Mouse (Mus musculus): ENCODE data around the gene Slc25a31.

Slc25a31 gene

GRCm38 (mm10) chr3:40708655-40709054, at the start of gene Slc25a31:
Gene Slc25a31 (plus strand): TSS chr3:40708855.
- DNase-seq (ENCODE audit: low spot score), result no peak

DNA sequence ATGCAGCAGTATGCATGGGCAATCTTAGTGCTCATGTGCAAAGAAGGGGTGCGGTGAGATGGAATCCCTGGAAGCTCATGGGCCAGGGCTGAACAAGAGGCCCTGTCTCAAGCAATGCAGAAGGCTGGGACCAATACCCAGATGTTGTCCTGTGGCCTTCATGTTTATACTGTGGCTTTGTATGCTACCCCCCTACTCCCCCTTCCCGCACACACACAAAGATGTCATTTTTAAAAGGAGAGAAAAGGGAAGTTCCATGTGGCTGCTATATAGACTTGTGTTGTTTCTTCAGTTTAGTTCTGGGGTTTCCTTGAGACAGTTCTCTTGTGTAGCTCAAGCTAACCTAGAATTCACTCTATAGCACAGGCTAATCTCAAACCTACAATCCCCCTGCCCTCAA, 48.4 kb upstream of the Slc25a31 start:
- DNase-seq (ENCODE audit: low spot score), result no peak

DNA sequence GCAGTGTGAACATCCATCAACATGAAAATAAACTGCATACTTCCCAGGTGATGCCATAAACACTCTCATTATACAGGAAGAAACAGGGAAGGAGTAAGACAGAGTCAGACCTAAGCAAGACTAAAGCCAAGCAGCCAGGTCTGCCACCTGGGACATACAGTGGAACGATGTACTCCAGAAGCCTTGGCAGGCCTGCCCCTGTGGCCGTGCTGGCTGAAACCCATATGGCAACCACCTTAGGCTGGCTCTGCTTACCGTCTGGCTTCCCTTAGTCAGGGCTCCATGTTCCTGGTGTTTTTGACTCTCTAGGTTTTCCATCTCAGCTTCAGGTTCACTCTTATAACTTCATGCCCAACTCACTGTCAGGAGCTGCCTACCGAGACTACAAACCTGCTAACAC, 42.5 kb upstream of the Slc25a31 start:
- DNase-seq (ENCODE audit: low spot score), result no peak

GRCm38 (mm10) chr3:40666861-40667719, 41.6 kb upstream of the Slc25a31 start:
- no peak for DNase-seq (ENCODE audit: low spot score)

- DNase-seq (ENCODE audit: low spot score), result no peak
These were observed 39.8 kb upstream of the Slc25a31 start for GRCm38 (mm10) chr3:40668889-40669288.

DNA sequence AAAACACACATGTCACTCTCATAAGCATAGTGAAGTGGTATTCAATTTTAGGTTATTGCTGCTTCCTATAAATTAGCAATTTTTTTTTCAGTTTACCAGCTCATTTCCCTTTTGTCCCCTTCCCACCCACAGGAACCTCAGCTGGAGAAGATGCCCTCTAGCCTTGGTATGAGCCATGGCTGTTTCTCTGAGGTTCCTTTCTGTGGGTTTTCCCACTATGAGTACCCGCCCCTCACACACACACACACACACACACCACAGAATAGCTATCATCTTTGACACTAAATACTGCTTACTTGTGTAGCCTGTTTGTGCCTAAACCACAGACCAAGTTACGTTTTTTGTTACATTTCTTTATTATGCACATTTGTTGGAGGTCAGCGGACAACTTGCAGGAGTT, 39.3 kb upstream of the Slc25a31 start:
- DNase-seq (ENCODE audit: low spot score), result no peak

DNA sequence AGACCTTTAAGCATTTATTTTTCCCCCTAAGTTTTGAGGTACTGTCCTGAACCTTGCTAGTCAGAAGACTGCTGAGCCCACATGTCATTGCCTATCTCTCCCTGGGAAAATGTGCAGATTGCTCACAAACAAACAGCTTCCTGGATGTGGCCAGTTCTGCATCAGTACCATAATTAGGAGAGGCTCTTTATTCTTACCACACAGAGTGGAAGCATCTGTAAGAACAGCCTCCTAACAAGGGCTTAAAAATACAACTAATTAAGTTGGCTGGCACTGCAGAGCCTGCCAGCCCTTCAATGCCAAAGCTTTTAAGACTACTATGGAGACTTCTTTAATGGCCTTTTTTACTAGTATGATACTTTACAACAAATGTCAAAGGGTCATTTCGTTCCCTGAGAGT, 35.1 kb upstream of the Slc25a31 start:
- no peak for DNase-seq (ENCODE audit: low spot score)

DNA sequence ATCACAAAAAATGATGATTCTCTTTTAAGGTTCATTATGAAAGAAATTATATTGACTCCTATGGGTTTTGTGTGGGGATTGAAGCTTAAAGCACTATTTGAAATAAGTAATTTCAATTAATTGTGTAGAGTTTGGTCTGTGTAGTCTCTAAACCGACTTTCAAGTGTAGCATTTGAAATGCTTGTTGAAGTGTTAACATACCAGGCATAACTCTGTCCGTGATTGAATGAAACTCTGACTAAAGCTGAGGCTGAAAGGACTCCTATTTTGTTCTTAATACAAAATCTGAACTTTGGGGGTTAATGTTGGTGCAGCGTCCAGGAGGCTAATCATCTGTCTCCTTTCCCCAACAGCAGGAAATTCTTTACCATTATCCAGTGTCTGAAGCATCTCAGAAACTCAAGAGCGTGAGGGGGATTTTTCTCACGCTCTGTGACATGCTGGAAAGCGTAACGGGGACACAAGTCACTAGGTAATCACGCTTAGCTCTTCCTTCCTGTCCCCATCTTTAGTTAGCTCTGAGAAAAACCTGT, 33.7 kb upstream of the Slc25a31 start:
- no peak for DNase-seq (ENCODE audit: low spot score)

DNA sequence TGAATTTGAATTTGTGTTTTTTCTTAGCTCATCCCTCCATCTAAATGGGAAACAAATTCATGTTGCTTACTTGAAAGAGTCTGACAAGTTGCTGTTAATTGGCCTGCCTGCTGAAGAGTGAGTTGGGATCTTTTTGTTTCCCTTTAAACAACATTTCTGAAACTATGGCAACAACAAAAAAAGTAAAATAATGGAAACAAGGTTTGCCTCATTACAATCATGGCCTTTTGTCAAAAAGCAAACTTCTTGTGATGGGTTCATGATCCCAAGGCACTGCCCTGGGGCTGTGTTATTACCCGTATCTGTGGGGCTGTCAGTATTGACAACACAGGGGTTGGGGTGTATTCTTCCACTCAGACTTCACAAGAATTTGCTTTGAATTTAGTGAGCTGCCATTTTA, 29.8 kb upstream of the Slc25a31 start:
- DNase-seq (ENCODE audit: low spot score), result no peak

DNA sequence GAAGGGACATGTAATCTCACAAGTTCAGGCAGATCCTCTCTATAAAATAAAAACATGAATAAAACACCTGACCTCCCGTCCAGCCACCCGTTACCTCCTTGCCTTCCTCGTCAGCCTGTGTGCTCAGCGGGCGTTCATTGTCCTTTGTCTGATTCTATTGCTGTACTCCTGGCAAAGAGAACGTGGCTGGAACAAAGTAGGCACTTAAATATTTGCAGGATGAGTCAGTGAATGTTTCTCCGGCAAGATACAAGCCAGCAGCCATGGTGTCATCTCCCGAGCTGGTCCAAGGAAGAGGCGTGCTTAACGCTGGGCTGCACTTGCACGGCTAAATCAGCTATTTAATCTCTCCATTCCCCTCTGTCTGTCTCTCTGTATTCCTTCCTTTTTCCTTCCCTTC, 26.3 kb upstream of the Slc25a31 start:
- DNase-seq (ENCODE audit: low spot score), result peak; percentile 28

DNA sequence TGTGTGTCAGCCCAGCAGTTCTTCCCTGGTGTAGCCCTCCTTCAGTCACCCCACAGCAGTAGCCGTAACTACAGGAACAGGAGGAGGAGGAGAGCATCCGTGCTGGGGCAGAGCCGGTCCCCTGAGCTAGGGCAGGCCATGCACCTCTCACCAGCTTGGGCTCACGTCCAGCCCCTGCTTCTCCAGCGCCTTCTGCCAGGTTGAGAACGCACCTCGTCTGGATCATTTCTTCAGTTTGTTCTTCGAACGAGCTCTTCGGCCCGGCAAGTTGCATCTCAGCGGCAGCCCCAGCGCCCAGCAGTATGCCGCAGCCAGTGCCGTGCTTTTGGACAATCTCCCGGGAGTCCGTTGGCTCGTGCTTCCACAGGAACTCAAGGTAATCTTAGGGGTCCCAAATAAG, 25.5 kb upstream of the Slc25a31 start:
- DNase-seq (ENCODE audit: low spot score), result no peak

DNA sequence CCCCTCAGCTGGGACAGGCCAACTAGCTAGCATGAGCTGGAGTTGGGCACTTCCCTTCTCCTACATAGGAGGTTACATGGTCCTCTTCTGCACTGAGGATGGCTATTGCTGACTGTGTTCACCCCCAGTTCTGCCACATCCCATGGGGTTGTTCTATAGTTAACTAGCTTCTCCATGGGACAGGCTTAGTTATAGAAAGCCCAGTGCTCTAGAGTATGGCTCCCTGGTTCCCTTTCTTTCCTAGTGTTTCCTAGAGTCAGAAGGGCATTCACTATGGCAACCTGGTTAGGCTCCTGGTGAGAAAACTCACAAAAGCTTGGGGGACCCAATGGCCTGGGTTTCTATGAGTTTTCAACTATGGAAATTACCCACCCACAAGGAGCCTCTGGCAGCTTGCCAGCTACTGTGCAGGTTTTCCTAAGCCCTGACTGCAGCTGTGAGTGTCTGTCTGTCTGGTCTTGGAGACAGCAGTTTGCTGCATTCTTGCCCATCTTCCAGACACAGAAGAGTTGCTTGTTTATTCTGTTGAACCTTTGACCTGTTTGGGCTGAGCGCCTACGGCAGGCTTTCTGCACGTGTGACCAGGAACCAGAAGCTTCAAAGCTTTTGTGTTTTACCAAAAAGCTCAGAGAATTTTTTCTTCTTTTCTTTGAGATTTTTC, 22.7 kb upstream of the Slc25a31 start:
- DNase-seq (ENCODE audit: low spot score), result peak; percentile 40

DNA sequence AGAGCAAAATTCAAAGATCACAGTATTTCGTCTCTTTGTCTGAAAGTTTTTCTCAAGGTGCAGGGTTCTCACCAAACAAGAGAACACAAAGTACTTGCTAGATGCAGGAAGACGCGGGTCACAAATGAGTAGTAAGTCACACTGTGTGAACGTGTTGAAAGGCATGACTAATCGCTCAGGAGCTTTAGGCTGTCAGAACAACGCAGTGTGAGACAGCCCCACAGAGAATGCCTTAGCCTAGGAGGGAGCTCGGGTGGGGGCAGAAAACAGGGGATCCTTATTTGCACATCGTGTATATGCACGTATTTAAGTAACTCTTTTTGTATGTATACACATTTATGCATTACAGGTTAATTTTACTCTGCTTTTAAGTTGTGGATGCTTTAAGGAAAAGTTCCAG, 21.8 kb upstream of the Slc25a31 start:
- no peak for DNase-seq (ENCODE audit: low spot score)

- no peak for DNase-seq (ENCODE audit: low spot score)
These were observed 21.1 kb upstream of the Slc25a31 start for GRCm38 (mm10) chr3:40687588-40687987.

DNA sequence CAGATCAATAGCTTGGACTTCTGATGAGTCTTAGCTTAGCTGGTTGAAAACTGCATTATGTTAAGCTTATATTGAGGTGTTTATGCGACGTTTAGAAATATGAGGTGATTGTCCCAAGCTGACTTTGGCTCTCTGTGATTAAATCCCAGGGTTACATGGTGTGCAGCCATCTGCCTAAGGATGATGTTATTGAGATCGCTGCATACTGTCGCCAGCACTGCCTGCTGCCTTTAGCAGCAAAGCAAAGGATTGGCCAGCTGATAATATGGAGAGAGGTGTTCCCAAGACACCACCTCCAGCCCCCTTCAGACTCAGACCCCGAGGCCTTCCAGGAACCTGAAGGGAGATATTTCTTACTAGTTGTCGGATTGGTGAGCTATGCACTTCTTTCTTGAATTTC, 17.1 kb upstream of the Slc25a31 start:
- DNase-seq (ENCODE audit: low spot score), result no peak

DNA sequence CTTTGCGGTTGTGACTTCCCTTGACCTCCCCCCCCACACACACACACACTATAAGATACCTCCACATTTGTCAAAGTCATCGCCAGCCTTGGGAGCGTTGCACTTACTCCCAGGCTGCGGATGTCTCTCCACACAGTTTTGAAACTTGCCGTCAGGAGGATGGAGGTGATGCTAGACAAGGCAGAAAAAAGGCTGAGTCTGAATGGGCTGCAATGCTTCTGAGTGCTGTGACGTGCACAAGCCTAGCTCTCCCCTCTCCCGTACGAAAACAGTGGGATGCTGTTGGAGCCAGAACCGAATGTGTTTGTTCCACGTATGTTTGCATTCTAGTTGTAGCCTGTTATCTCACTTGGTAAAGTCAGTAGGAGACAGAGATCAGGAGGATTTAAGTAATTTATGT, 15.2 kb upstream of the Slc25a31 start:
- DNase-seq (ENCODE audit: low spot score), result no peak

- no peak for DNase-seq (ENCODE audit: low spot score)
These were observed 14.7 kb upstream of the Slc25a31 start for GRCm38 (mm10) chr3:40693960-40694359.

- no peak for DNase-seq (ENCODE audit: low spot score)
These were observed 14.2 kb upstream of the Slc25a31 start for GRCm38 (mm10) chr3:40694438-40694837.

GRCm38 (mm10) chr3:40695162-40695561, 13.5 kb upstream of the Slc25a31 start:
- no peak for DNase-seq (ENCODE audit: low spot score)

- DNase-seq (ENCODE audit: low spot score), result no peak
These were observed 9.8 kb upstream of the Slc25a31 start for GRCm38 (mm10) chr3:40698834-40699233.

GRCm38 (mm10) chr3:40704816-40705430, 3.7 kb upstream of the Slc25a31 start:
- peak; percentile 82 for DNase-seq (ENCODE audit: low spot score)

DNA sequence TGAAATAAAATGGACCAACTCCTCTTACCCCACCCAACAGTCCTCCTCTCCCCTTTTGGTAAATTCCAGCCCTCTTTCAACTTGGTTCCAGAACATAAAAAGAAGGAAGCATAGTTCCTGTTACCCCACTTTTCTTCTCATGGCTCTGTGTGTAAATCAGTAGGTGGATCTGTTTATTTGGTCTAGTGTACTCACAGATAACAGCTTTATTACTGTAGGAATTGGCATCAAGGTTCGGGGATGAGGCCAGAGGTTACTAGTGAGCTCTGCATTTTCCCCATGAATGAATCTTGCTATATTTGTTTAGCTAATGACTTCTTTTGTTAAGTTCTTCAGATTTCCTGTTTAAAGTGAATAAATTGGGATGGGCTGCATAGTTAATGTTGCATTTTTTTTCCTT, 7.4 kb downstream of the Slc25a31 start:
- no peak for DNase-seq (ENCODE audit: low spot score)

GRCm38 (mm10) chr3:40719022-40719421, 10.4 kb downstream of the Slc25a31 start:
- DNase-seq (ENCODE audit: low spot score), result no peak
